Mouse (Mus musculus): Measurements from ENCODE around the gene Nr1h2. TPM values are rescaled to one million over a fixed set of nuclear protein-coding genes. Genes with fewer than 3 reads are reported as not detected.

The Nr1h2 gene
- polyA plus RNA-seq, 1 experiment from 2014 or later: 94.9 TPM

- under 1% methylated on average over 32 of the region's 32 CpGs for WGBS
- peaks cover 18% of the 10 kb centered on the region for H3K4me1 ChIP-seq (replicated peaks)
- no peaks in the 10 kb centered on the region for H3K9me3 ChIP-seq
- peak overlapping the region; percentile 92 for H3K4me3 ChIP-seq
- DNase-seq (ENCODE audit: low spot score): peak; percentile 92
- H3K27me3 ChIP-seq (ENCODE audit: insufficient read depth, poor library complexity, severe bottlenecking): 0 out of 2 replicates have a peak, but pooled peaks cover 3% of the 10 kb centered on the region
- peaks cover 33% of the 10 kb centered on the region for H3K36me3 ChIP-seq
- peak overlapping the region; percentile 92 for H3K27ac ChIP-seq
These were observed 471 bp downstream of the Nr1h2 start for GRCm38 (mm10) chr7:44553196-44553764.

- H3K4me1 ChIP-seq (replicated peaks): peaks cover 28% of the 10 kb centered on the region
- no peak for DNase-seq (ENCODE audit: low spot score)
- H3K27ac ChIP-seq: no peak overlapping the region
- peak overlapping the region; percentile 92 for H3K4me3 ChIP-seq
- no peaks in the 10 kb centered on the region for H3K9me3 ChIP-seq
- WGBS: 86% methylated on average over 31 of the region's 31 CpGs
- 0 out of 2 replicates have a peak, but pooled peaks cover 3% of the 10 kb centered on the region for H3K27me3 ChIP-seq (ENCODE audit: insufficient read depth, poor library complexity, severe bottlenecking)
- H3K36me3 ChIP-seq: peaks cover 33% of the 10 kb centered on the region
These were observed 1.4 kb downstream of the Nr1h2 start for GRCm38 (mm10) chr7:44552141-44552908.

- H3K36me3 ChIP-seq: peaks cover 36% of the 10 kb centered on the region
These were observed 2.0 kb downstream of the Nr1h2 start for GRCm38 (mm10) chr7:44551731-44552130.

GRCm38 (mm10) chr7:44551301-44551700, 2.5 kb downstream of the Nr1h2 start:
- H3K36me3 ChIP-seq: peaks cover 41% of the 10 kb centered on the region
- no peak for DNase-seq (ENCODE audit: low spot score)
- 0 out of 2 replicates have a peak, but pooled peaks cover 3% of the 10 kb centered on the region for H3K27me3 ChIP-seq (ENCODE audit: insufficient read depth, poor library complexity, severe bottlenecking)
- H3K4me3 ChIP-seq: no peak overlapping the region
- 0 out of 2 replicates have a peak, but pooled peaks cover 5% of the 10 kb centered on the region for H3K9me3 ChIP-seq
- H3K27ac ChIP-seq: no peak overlapping the region
- WGBS: 93% methylated on average over 21 of the region's 21 CpGs
- peaks cover 35% of the 10 kb centered on the region for H3K4me1 ChIP-seq (replicated peaks)

More at GRCm38 (mm10) chr7:44551731-44552130, 2.0 kb downstream of the Nr1h2 start:
- Histone ChIP-seq H3K4me3 (0 out of 2 replicates have a peak overlapping the region, but pooled peaks have one; percentile 9), H3K9me3 (0 out of 2 replicates have a peak, but pooled peaks cover under 1% of the 10 kb centered on the region), H3K4me1 (replicated peaks) (peaks cover 34% of the 10 kb centered on the region), H3K27ac (no peak overlapping the region), H3K27me3 (ENCODE audit: insufficient read depth, poor library complexity, severe bottlenecking) (0 out of 2 replicates have a peak, but pooled peaks cover 3% of the 10 kb centered on the region)
- WGBS: 77% methylated on average over 22 of the region's 22 CpGs
- DNase-seq (ENCODE audit: low spot score): no peak

- DNase-seq (ENCODE audit: low spot score): no peak
These were observed 3.4 kb downstream of the Nr1h2 start for GRCm38 (mm10) chr7:44550409-44550678.

GRCm38 (mm10) chr7:44549621-44550408, 3.9 kb downstream of the Nr1h2 start:
- no peak for DNase-seq (ENCODE audit: low spot score)
- Histone ChIP-seq H3K4me1 (replicated peaks) (peaks cover 35% of the 10 kb centered on the region), H3K27ac (no peak overlapping the region), H3K9me3 (peaks cover 8% of the 10 kb centered on the region), H3K4me3 (no peak overlapping the region), H3K27me3 (ENCODE audit: insufficient read depth, poor library complexity, severe bottlenecking) (0 out of 2 replicates have a peak, but pooled peaks cover 3% of the 10 kb centered on the region), H3K36me3 (peaks cover 54% of the 10 kb centered on the region)
- 95% methylated on average over 23 of the region's 23 CpGs for WGBS

More at GRCm38 (mm10) chr7:44550409-44550678, 3.4 kb downstream of the Nr1h2 start:
- Histone ChIP-seq H3K4me3 (no peak overlapping the region), H3K36me3 (peaks cover 49% of the 10 kb centered on the region), H3K27ac (no peak overlapping the region), H3K9me3 (peaks cover 8% of the 10 kb centered on the region), H3K27me3 (ENCODE audit: insufficient read depth, poor library complexity, severe bottlenecking) (0 out of 2 replicates have a peak, but pooled peaks cover 3% of the 10 kb centered on the region), H3K4me1 (replicated peaks) (peaks cover 35% of the 10 kb centered on the region)
- WGBS: 96% methylated on average over 12 of the region's 12 CpGs

- peaks cover 59% of the 10 kb centered on the region for H3K36me3 ChIP-seq
- peak within 1 kb of the TSS; percentile 75 for H3K4me3 ChIP-seq
- H3K27me3 ChIP-seq (ENCODE audit: insufficient read depth, poor library complexity, severe bottlenecking): 0 out of 2 replicates have a peak, but pooled peaks cover 3% of the 10 kb centered on the region
- H3K9me3 ChIP-seq: peaks cover 8% of the 10 kb centered on the region
- H3K4me1 ChIP-seq (replicated peaks): peaks cover 35% of the 10 kb centered on the region
- under 1% methylated on average over 43 of the region's 43 CpGs for WGBS
- peak within 1 kb of the TSS; percentile 92 for H3K27ac ChIP-seq
- peak; percentile 100 for DNase-seq (ENCODE audit: low spot score)
These were observed 5.2 kb downstream of the Nr1h2 start, which contains the start of gene Pold1 for GRCm38 (mm10) chr7:44548497-44549087. Gene Pold1 (minus strand): TSS chr7:44548849.

- 35% methylated on average over 5 of the region's 5 CpGs for WGBS
- H3K4me3 ChIP-seq: peak overlapping the region; percentile 75
- H3K27me3 ChIP-seq (ENCODE audit: insufficient read depth, poor library complexity, severe bottlenecking): 0 out of 2 replicates have a peak, but pooled peaks cover 3% of the 10 kb centered on the region
- peaks cover 27% of the 10 kb centered on the region for H3K4me1 ChIP-seq (replicated peaks)
- H3K9me3 ChIP-seq: peaks cover 8% of the 10 kb centered on the region
- peaks cover 68% of the 10 kb centered on the region for H3K36me3 ChIP-seq
- no peak for DNase-seq (ENCODE audit: low spot score)
- peak overlapping the region; percentile 92 for H3K27ac ChIP-seq
These were observed 6.0 kb downstream of the Nr1h2 start for GRCm38 (mm10) chr7:44547725-44548124.

- H3K36me3 ChIP-seq: peaks cover 69% of the 10 kb centered on the region
- H3K27ac ChIP-seq: no peak overlapping the region
- H3K27me3 ChIP-seq (ENCODE audit: insufficient read depth, poor library complexity, severe bottlenecking): 0 out of 2 replicates have a peak, but pooled peaks cover 3% of the 10 kb centered on the region
- DNase-seq (ENCODE audit: low spot score): no peak
- 99% methylated on average over 13 of the region's 13 CpGs for WGBS
- H3K4me1 ChIP-seq (replicated peaks): peaks cover 20% of the 10 kb centered on the region
- H3K9me3 ChIP-seq: peaks cover 8% of the 10 kb centered on the region
- peak overlapping the region; percentile 75 for H3K4me3 ChIP-seq
These were observed 6.7 kb downstream of the Nr1h2 start for GRCm38 (mm10) chr7:44547041-44547440.

- Histone ChIP-seq H3K27ac (no peak overlapping the region), H3K4me1 (replicated peaks) (peaks cover 20% of the 10 kb centered on the region), H3K9me3 (peaks cover 8% of the 10 kb centered on the region), H3K27me3 (ENCODE audit: insufficient read depth, poor library complexity, severe bottlenecking) (no peaks in the 10 kb centered on the region), H3K4me3 (no peak overlapping the region; the same call in 1 of the 2 replicates), H3K36me3 (peaks cover 69% of the 10 kb centered on the region)
- no peak for DNase-seq (ENCODE audit: low spot score)
- 93% methylated on average over 3 of the region's 3 CpGs for WGBS
These were observed 7.5 kb downstream of the Nr1h2 start for GRCm38 (mm10) chr7:44546274-44546673.

GRCm38 (mm10) chr7:44543071-44543470, 10.7 kb downstream of the Nr1h2 start:
- no peak overlapping the region for H3K27ac ChIP-seq
- peaks cover 8% of the 10 kb centered on the region for H3K9me3 ChIP-seq
- peaks cover 15% of the 10 kb centered on the region for H3K4me1 ChIP-seq (replicated peaks)
- H3K4me3 ChIP-seq: no peak overlapping the region
- peaks cover 81% of the 10 kb centered on the region for H3K36me3 ChIP-seq
- WGBS: 81% methylated on average over 12 of the region's 12 CpGs
- H3K27me3 ChIP-seq (ENCODE audit: insufficient read depth, poor library complexity, severe bottlenecking): no peaks in the 10 kb centered on the region
- DNase-seq (ENCODE audit: low spot score): no peak

- no peaks in the 10 kb centered on the region for H3K27me3 ChIP-seq (ENCODE audit: insufficient read depth, poor library complexity, severe bottlenecking)
- H3K4me1 ChIP-seq (replicated peaks): peaks cover 9% of the 10 kb centered on the region
- H3K27ac ChIP-seq: no peak overlapping the region
- H3K9me3 ChIP-seq: peaks cover 8% of the 10 kb centered on the region
- no peak for DNase-seq (ENCODE audit: low spot score)
- no peak overlapping the region for H3K4me3 ChIP-seq
- WGBS: 93% methylated on average over 11 of the region's 11 CpGs
- peaks cover 86% of the 10 kb centered on the region for H3K36me3 ChIP-seq
These were observed 11.2 kb downstream of the Nr1h2 start for GRCm38 (mm10) chr7:44542555-44542954.
